Mouse (Mus musculus) lung, adult 2 months (tissue): Measurements from ENCODE around the gene 2310033P09Rik.

Source experiments
- CTCF ChIP-seq: fragments of 200-500 bp; IDR thresholded peaks from 2 replicates; pipeline ENCODE4 v1.5.1; 2011; ENCODE audit warnings: mild to moderate bottlenecking, low read length, control low read depth; ENCODE audit not compliant: insufficient read depth
- POLR2A ChIP-seq: fragments of 200-500 bp; IDR thresholded peaks from 2 replicates; pipeline ENCODE4 v1.6.1; 2011; ENCODE audit warnings: low read depth, mild to moderate bottlenecking, control low read depth, low read length, borderline replicate concordance; ENCODE audit errors: extremely low read depth

DNA sequence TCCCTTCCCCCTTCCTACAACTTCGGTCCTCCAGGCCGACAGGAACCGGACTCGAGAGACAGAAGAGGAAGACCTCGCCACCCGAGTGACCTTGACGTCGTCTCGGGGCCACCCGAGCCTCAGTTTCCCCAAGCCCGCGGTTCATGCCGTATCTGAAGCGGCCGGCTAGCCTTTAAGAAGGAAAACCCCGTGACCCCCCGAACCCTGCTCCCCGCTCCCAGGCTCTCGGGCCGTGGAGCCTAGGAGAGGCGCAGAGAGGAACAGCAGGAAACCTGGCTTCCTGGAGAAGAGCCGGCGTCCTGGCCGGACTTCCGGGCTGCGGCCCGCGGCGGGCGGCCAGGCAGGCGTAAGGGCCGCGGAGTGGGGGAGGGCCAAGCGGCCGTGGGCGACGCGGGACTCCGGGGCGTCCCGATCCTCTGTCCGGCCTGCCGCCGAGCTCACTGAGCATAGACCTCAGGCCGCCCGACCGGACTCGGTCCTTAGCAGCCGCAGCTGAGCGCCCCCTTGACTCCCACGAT lies 19.5 kb downstream of the 2310033P09Rik start:
- TF ChIP-seq CTCF (no peak), POLR2A (no peak)
